ENCODE assay signal across 8 mouse cellular contexts in the genomic region with DNA sequence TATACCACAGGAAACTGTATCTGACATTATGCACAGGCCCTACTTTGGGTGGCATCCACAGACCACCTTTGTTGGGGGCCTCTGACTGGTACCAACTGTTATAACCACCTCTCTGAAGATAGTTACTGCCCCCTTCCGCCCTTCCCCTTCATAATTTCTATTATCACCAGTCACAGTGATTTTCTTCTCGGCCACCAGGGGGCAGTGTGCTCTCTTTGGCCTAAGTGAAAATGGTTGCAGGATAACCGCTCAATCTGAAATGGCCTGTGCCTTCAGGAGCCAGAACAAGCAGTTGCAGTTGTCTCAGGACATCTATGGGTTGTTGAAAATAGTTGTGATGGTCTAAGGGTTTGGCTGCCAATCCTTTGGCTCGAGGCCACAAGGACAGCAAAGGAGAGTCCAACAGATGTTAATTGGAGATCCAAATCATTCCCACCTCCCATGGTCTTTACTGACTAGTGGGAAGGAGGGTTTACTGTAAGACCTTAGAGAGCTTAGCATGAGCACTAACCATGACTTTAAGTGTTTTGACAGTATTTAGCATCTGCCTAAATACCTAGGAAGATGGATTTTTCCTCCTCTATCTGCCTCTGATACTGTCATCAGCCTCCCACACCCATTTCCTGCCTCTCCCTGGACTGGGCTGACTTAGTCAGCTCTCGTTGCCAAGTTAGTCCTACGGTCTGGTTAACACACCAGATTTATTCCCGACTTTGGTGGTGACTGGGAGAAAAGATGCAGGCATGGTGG. TPM values are rescaled to one million over a fixed set of nuclear protein-coding genes. Genes with fewer than 3 reads are reported as not detected.
DNase-seq lines count a peak whose midpoint lies in the region; ATAC-seq and TF ChIP-seq lines count a peak whose summit lies in the region.

No protein-coding gene starts in this region.

- 10% methylated on average over 7 of the region's 7 CpGs for WGBS in kidney, adult 2 months
- WGBS in kidney, embryonic 14.5 days, result 11% methylated on average over 7 of the region's 7 CpGs
- WGBS in neural tube, embryonic 11.5 days, result 31% methylated on average over 7 of the region's 7 CpGs

- peak; percentile 79 for TF ChIP-seq CTCF in kidney, adult 2 months (conservative IDR thresholded peaks at IDR 0.05; ENCODE audit: insufficient read depth, insufficient read length, low read depth, low read length)

- peak overlapping the region; percentile 71 for H3K27ac ChIP-seq in kidney, adult 2 months (ENCODE audit: insufficient read depth, low read depth, low read length)
- no peak overlapping the region for H3K27ac ChIP-seq in kidney, embryonic 14.5 days (ENCODE audit: low read depth, low read length)
- no peak overlapping the region for H3K27ac ChIP-seq in neural tube, embryonic 11.5 days (ENCODE audit: low read depth, low read length)

- TF ChIP-seq POLR2A in kidney, adult 2 months (IDR thresholded peaks at IDR 0.05; ENCODE audit: low read depth, low read length), result no peak

- H3K27me3 ChIP-seq in kidney, adult 2 months (replicated peaks; ENCODE audit: control insufficient read depth, insufficient read depth, low read length), result no peaks in the 10 kb centered on the region
- H3K27me3 ChIP-seq in kidney, embryonic 14.5 days (ENCODE audit: control insufficient read depth, insufficient read depth, low read length), result no peaks in the 10 kb centered on the region
- H3K27me3 ChIP-seq in neural tube, embryonic 11.5 days (ENCODE audit: control insufficient read depth, insufficient read depth, low read length), result no peaks in the 10 kb centered on the region

- peak; percentile 53 for DNase-seq in kidney, adult 2 months
- DNase-seq in ZHBTc4 (ENCODE audit: low read depth, low spot score), result peak; percentile 78
- DNase-seq in embryo, embryonic 11.5 days (ENCODE audit: low read depth, low spot score), result peak; percentile 56
- DNase-seq in kidney, postnatal 36 days, result peak; percentile 31 to 73
- peak; percentile 77 for DNase-seq in neural tube, embryonic 11.5 days (ENCODE audit: low spot score)
- DNase-seq in layer of hippocampus, adult 18-20 months (ENCODE audit: low spot score in 2 of 2), result no peak

- no peaks in the 10 kb centered on the region for H3K36me3 ChIP-seq in kidney, adult 2 months (ENCODE audit: control insufficient read depth, insufficient read depth, low read length)
- H3K36me3 ChIP-seq in kidney, embryonic 14.5 days (ENCODE audit: control insufficient read depth, insufficient read depth, low read length), result no peaks in the 10 kb centered on the region
- no peaks in the 10 kb centered on the region for H3K36me3 ChIP-seq in neural tube, embryonic 11.5 days (ENCODE audit: control insufficient read depth, insufficient read depth, low read length)

- H3K4me3 ChIP-seq in kidney, adult 2 months (ENCODE audit: insufficient read depth, low read depth, low read length), result no peak overlapping the region
- H3K4me3 ChIP-seq in kidney, embryonic 14.5 days (ENCODE audit: low read length), result no peak overlapping the region
- H3K4me3 ChIP-seq in neural tube, embryonic 11.5 days (ENCODE audit: low read depth, low read length), result no peak overlapping the region

- H3K4me1 ChIP-seq in kidney, adult 2 months (ENCODE audit: control insufficient read depth, insufficient read depth, low read length), result peaks cover 5% of the 10 kb centered on the region; the same call in 1 of the 2 replicates
- peaks cover 9% of the 10 kb centered on the region; the same call in 1 of the 2 replicates for H3K4me1 ChIP-seq in kidney, embryonic 14.5 days (ENCODE audit: control insufficient read depth, insufficient read depth, low read length)
- no peaks in the 10 kb centered on the region for H3K4me1 ChIP-seq in neural tube, embryonic 11.5 days (ENCODE audit: control insufficient read depth, insufficient read depth, low read length)

- ATAC-seq in kidney, embryonic 14.5 days (ENCODE audit: low FRiP score, low TSS enrichment), result no peak
- peak; percentile 77 for ATAC-seq in CD4-positive, CD25-positive, alpha-beta regulatory T cell, adult 4 months
- no peak for ATAC-seq in neural tube, embryonic 11.5 days (ENCODE audit: insufficient read depth, low FRiP score, low TSS enrichment)

- H3K9ac ChIP-seq in kidney, embryonic 14.5 days (ENCODE audit: low read depth, low read length), result no peak overlapping the region
- H3K9ac ChIP-seq in neural tube, embryonic 11.5 days (ENCODE audit: low read length), result no peak overlapping the region

- no peak overlapping the region for H3K4me2 ChIP-seq in kidney, embryonic 14.5 days (replicated peaks; ENCODE audit: low read depth, low read length)
- H3K4me2 ChIP-seq in neural tube, embryonic 11.5 days (ENCODE audit: low read depth), result no peak overlapping the region

- no peaks in the 10 kb centered on the region for H3K9me3 ChIP-seq in kidney, embryonic 14.5 days (ENCODE audit: control insufficient read depth, low read length)
- no peaks in the 10 kb centered on the region for H3K9me3 ChIP-seq in neural tube, embryonic 11.5 days (ENCODE audit: control insufficient read depth, low read length)

RNA-seq across cellular contexts. Expression of a gene that starts 4.6 kb away (rescaled TPM):
- 3.3 and 3.7 TPM in 2 replicates for polyA plus RNA-seq in kidney, adult 2 months (2012; rRNA removed)
- 5.7 and 6.6 TPM in 2 replicates for polyA plus RNA-seq in kidney, embryonic 14.5 days (2014; fragmentation: Nextera tagmentation; extraction: Ambion mirVana)
- polyA plus RNA-seq in CD4-positive, CD25-positive, alpha-beta regulatory T cell, adult 4 months (2017; shearing (Covaris generic)), result 1 to 10 TPM; 4.4 to 4.8 TPM
- polyA plus RNA-seq in neural tube, embryonic 11.5 days (2014; fragmentation: Nextera tagmentation; extraction: Ambion mirVana), result 5.1 and 7.9 TPM in 2 replicates
- 1 to 10 TPM; 6.1 to 6.4 TPM for total RNA-seq in layer of hippocampus, adult 18-20 months (2021)

RNA-seq across cellular contexts. Expression of a gene that starts 4.9 kb away (rescaled TPM):
- polyA plus RNA-seq in kidney, adult 2 months (2012; rRNA removed), result 3.1 and 3.2 TPM in 2 replicates
- 0.29 TPM in 1 of 2 replicates, not detected in the other for polyA plus RNA-seq in kidney, embryonic 14.5 days (2014; fragmentation: Nextera tagmentation; extraction: Ambion mirVana)
- under 1 TPM in 1 of 2 experiments, not detected in 1; 0.43 TPM for polyA plus RNA-seq in CD4-positive, CD25-positive, alpha-beta regulatory T cell, adult 4 months (2017; shearing (Covaris generic))
- 0.46 and 1.1 TPM in 2 replicates for polyA plus RNA-seq in neural tube, embryonic 11.5 days (2014; fragmentation: Nextera tagmentation; extraction: Ambion mirVana)
- total RNA-seq in layer of hippocampus, adult 18-20 months (2021), result 100 to 1,000 TPM; 103 to 116 TPM

RNA-seq across cellular contexts. Expression of a gene that starts 40.1 kb away (rescaled TPM):
- 7.9 and 8.0 TPM in 2 replicates for polyA plus RNA-seq in kidney, adult 2 months (2012; rRNA removed)
- polyA plus RNA-seq in kidney, embryonic 14.5 days (2014; fragmentation: Nextera tagmentation; extraction: Ambion mirVana), result 5.3 and 7.3 TPM in 2 replicates
- 1 to 10 TPM; 2.0 to 5.6 TPM for polyA plus RNA-seq in CD4-positive, CD25-positive, alpha-beta regulatory T cell, adult 4 months (2017; shearing (Covaris generic))
- polyA plus RNA-seq in neural tube, embryonic 11.5 days (2014; fragmentation: Nextera tagmentation; extraction: Ambion mirVana), result 4.2 and 4.7 TPM in 2 replicates
- 10 to 100 TPM; 31.5 to 35.9 TPM for total RNA-seq in layer of hippocampus, adult 18-20 months (2021)

Comparison
In these comparisons a context has a peak if more than half of its experiments do, and no peak if none do; other contexts are left out.
1. DNase-seq: peak in kidney, adult 2 months (single experiment), ZHBTc4 (single experiment), embryo, embryonic 11.5 days (single experiment), kidney, postnatal 36 days (2 of 2) and neural tube, embryonic 11.5 days (single experiment); none in layer of hippocampus, adult 18-20 months (0 of 2).